Mouse (Mus musculus) heart, postnatal 10 days (tissue): ENCODE results near the gene Notch3. TPM values are rescaled to one million over a fixed set of nuclear protein-coding genes. Genes with fewer than 3 reads are reported as not detected.

Experiments
- DNase-seq, 2 experiments: peaks; one replicate each; pipeline ENCODE4 v3.0.0; 2021
- intact Hi-C: fragments of 180-260 bp; cut with DNase I; formaldehyde crosslinking; loops from one replicate; pipeline ENCODE4 v1.15.1; 2025
- total RNA-seq, 2 experiments: library from RNA; stranded (reverse); gene quantifications; 2 replicates each; pipeline ENCODE4 v1.2.3; 2021

The Notch3 gene
- total RNA-seq, 2 experiments from 2014 or later, result 57.6 to 65.3 TPM

DNA sequence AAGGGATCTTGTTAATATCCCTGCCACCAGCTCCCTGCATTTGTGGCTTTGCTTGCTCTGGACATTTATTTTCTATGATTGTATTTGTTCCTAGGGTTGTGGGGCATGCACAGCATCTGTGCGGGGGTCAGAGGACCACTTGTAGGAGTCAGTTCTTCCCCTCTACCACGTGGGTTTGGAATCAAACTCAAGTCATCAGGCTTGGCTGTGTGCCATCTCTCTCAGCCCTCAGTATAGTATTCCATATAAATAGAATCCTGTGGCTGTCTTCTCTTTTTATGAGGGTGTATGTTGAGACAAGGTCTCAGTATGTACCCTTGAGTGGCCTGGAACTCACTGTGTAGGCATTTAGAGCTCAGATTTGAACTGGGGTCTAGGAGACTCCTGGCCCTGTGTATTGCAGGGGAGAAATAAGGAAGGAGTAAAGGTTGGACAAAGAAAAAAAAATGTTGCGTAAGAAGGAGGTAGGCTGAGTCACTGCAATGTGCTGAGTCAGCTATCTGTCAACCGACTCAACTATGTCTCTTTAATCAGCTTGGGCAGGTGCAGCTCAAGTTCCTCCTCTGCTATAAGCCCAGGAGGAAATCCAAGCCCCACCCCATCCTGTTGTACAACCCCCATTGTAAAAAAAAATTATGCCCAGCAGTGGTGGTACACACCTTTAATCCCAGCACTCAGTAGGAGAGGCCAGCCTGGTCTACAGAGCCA, 3.0 kb upstream of the Notch3 start:
- intact Hi-C loops, result no loop called here
- DNase-seq, result no peak

DNA sequence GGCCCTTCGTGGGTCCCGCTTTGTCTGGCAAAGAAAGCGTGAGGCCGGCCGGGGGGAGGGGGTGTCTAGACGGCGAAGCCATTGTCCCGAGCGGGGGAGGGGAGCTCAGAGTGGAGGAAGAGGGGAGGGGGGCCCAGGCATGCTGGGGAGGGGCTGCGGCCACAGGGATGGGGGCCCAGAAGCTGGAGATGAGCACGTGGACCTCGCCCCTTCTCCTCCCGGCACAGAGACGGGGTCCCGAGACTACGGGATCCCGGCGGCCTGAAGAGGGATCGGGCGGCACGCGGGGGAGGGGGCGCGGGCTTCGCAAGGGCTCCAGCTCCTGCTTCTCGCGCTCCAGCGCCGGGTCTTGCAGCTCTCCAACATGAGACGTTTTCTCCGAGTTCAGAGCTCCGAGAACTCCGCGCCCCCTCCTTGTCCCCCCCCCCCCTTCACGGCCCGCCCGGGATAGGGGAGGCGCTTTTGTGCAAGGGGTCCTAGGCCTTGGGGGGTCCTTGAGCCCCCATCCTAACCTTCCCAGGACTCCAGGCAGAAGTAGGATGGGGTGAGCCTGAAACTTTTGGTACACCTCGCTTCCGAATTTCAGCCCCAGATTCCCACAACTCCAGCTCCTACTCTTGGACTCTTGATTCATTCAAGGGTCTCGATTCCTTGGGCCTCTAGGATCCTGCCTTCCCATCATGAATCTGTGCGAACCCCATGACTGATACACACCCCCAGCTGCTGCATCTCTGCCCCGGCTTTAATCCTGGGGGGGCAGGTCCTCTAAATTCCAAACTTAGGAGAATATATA, 653 bp downstream of the Notch3 start:
- intact Hi-C loops, result loop anchor here (1.0 kb wide), 1 partner anchor 43 kb away; no protein-coding TSS in a partner anchor
- peak; percentile 74 to 75 for DNase-seq

DNA sequence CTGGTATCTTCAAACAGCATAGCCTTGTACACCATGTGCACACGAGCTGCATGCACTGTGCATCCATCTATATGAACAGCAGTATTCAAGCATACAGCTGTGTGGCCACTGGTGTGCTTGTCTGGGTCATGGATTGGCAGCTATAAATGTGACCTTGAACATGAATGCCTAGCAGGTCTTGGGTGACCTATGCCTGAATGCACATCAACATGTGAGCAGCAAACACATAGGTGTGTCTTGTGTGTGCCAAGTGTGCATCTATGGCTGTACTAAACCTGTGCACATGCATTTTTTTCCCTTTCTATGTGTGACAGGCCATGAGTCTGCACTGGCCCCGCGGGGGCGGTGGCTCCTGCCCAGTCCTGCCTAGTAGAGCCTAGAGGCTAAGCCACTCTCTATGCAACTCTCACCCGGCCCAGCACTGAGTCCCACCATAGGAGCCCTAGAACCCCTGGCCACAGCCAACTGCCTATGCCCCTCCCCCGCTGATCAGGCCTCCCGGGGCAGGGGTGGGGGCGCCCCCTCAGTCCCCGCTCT, 1.3 kb downstream of the Notch3 start:
- DNase-seq, result peak; percentile 33 to 44
- intact Hi-C loops, result no loop called here

DNA sequence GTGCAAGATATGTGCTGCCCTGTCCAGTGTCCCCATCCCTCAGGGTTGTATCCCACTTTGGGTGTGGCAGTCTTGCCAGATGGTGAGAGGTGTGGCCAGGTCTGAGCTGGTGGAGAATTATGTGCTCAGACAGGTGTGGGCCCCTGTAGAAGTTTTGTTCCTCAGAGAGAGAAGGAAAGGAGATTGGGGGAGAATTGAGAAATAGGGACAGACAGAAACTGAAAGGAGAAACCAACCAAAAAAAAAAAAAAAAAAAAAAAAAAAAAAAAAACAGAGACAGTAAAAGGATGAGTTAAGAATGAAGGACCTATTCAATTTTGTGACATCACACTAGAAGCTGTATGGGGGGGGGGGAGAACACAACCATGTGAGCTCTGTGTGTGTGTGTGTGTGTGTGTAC, 1.9 kb downstream of the Notch3 start:
- no peak for DNase-seq
- intact Hi-C loops, result no loop called here

DNA sequence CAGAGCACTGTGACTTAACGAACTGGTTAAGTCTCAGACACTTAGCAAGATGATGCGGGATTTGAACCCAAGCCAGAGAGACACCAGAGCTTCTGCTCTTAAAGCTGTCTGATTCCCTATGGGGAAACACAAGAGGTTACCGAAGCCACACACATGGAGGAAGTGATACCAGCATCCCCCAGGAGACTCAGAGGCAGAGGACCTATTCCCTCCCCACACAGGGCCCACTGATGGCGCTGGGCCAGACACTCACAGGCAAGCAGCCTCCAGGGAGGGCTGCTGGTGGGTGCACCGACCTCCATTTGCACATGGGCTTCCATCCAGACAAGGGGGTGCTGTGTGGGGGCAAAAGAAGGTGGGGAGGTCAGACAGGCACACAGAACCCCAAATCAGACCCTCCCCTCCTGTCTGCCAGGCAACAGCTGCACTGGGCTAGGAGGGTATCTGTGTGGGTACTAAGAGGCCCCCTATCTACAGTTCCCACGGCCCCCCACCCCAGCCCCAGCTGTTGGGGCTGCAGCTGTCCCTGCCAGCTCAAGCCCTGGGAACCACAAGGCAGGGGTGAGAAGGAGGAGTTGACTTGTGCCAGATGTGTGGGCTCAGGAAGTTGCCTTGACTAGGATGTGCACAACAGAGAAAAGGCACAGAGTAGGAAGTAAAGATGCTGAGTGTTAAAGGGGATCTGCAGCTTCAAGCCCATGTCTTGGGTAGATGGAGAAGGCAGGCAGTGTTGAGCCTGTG, 2.6 kb downstream of the Notch3 start:
- intact Hi-C loops, result loop anchor here (2.0 kb wide), 1 partner anchor 45 kb away; no protein-coding TSS in a partner anchor
- DNase-seq, result peak; percentile 36 to 48

DNA sequence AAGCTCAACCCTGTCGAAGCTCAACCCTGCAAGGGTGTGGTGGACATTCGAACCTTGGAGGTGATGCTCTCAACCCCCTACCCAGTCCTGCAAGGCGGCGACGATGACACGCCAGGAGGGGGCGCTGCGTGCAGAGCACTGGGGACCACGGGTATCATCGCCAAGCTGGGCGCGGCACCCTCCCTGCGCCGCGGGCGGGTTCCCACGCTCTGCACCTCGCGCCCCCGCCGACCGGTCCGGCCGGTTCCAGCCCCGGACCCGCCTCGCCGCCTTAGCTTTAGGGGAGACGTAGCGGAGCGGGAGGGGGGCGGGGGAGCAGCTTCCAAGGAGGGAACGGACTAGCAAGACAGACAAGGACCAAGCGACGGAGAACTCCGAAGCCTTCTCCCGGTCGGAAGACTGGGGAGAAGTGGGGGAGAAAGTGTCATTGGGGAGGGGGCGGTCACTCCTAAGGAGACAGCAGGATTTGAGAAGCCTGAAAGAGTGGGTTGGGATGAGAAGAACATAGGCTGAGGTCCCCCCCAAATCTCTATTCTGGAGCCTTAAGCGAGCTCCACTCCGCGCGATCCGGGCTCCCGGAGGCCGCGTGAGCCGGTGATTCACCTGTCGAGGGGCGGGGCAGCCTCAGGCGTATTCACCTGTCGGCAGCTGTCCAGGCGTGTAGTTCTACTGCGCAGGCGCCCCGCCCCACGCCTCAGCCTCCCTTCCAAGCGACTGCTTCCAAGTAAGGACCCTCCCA, 4.4 kb downstream of the Notch3 start:
- peak; percentile 71 to 79 for DNase-seq

DNA sequence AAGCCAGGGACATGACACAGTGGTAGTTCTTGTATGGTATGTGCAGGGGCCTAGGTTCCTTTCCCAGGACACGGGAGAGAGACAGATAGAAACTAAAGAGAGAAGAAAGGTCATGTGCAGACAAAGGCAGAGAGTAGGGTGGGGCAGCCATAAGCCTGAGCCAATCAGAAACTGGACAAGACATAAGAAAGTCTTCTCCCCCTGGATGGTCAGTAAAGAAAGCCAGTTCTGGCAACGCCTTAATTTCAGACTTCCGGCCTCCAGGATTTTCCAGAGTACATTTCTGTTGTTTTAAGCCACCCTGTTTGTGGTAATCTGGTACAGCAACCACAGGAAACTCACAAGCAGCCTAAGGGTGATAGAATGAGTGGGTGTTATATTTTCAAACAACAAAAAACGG, 5.8 kb downstream of the Notch3 start:
- intact Hi-C loops, result no loop called here
- peak; percentile 17 to 32 for DNase-seq

More for the DNA sequence above, 4.4 kb downstream of the Notch3 start:
- intact Hi-C loops, result loop anchor here (2.0 kb wide), 1 partner anchor 47 kb away; no protein-coding TSS in a partner anchor

DNA sequence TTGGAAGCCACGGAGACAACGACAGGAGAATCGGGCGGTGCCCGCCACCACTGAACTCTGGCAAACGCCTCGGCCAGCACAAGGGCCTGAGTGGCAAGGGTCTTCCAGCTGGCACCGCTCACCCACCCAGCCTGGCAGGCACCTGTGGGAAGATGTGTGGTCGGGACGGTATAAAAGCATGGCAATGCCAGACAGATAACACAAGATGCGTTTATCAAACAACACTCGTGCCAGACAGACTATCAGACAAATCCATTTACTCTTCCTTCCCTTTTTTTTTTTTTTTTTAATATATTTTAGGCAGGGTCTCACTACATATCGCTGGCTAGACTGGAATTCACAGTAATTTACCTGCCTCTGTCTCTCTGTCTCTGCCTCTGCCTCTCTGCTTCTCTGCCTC, 7.8 kb downstream of the Notch3 start:
- intact Hi-C loops, result no loop called here
- no peak for DNase-seq

DNA sequence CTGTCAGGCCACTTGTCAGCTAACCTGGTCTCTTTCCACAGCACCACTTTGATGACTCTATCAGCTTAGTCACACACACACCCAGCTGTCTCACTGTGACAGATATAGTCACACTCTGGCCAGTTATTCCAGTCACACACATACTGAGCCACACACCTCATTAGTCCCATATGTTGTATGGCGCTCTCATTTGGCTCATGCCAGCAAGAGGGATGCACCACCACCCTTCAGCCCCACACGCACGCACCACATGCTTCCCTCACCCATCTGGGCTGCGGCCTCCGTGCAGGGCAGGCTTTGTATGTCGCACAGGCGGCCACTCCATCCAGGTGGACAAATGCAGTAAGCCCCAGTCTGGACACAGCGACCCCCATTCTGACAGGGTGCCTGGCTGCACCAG, 19.9 kb downstream of the Notch3 start:
- intact Hi-C loops, result no loop called here
- no peak for DNase-seq

DNA sequence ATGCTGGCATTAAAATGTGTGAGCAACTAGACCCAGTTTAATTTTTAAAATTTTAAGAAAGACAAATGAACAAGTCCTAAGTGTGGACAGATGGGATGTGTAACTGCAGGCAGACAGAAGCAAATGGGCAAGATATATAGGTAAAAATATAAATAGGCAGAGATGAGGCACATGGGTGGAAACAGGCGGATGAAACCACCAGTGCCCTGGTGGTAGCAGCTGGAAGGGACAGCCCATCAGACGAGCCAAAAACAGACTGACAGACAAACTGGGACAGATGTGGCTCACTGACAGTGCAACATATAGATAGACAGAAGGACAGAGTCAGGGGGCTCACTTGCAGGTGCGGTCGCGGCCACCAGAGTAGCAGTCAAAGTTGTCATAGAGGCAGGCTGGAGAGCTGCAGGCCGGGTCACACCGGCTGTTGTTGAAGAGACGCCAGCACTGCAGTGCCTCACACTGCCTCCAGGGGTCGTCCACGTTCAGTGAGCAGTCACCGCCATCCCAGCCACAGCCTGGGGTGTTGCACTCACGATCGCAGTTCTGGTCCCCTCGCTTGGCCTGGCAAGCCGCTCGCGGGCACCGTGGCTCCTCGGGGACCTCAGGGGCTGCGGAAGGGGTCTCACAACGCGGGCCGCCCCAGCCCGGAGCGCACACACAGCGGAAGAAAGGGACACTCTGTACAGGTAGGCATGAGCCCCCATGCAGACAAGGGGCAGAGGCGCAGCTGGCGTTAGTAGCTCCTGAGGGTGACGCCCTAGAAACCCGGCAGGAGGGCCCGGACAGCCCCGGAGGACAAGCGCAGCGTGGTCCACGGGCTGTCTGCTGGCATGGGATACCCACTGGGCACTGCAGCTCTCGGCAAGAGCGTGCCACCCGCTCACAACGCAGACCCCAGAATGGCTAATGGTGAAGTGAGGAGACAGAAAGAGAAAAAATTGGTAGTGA, 23.5 kb downstream of the Notch3 start:
- DNase-seq, result peak; percentile 92 to 95
- intact Hi-C loops, result loop anchor here (5.0 kb wide), 1 partner anchor 349 kb away; no protein-coding TSS in a partner anchor

DNA sequence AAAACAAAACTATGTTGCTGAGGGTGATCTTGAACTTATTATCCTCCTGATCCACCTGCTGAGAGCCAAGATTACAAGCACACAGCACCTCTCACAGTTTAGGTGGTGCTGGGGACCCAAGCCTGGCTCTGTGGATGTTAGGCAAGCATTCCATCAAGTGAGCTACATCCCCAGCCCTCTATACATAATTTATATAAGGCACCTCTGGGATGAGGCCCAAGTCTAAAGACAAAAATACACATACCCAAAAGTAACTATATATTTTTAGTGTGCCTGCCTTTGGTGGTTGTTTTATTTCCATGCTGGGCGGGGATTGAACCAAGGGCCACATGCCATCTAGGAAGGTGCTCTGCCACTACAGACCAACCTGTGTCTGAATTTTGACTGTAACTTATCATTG, 24.4 kb downstream of the Notch3 start:
- intact Hi-C loops, result loop anchor here (5.0 kb wide), 1 partner anchor 350 kb away; no protein-coding TSS in a partner anchor
- DNase-seq, result no peak

DNA sequence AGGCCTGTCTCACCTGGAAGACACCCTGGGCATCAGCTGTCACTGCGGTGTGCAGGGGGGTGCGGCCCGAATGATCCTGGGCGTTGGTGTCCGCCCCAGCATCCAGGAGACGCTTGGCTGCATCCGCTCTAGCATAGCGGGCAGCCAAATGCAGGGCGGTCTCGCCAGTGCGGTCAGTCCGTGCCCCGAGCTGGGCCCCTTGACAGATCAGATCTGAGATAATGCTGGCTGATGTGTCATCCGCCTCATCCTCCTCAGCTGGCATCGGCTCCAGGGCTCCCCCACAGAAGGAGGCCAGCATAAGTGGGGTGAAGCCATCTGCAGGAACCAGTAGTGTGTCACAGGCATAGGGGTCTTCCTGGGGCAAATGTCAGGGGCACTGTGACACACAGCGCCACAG, 33.3 kb downstream of the Notch3 start:
- intact Hi-C loops, result no loop called here
- no peak for DNase-seq

DNA sequence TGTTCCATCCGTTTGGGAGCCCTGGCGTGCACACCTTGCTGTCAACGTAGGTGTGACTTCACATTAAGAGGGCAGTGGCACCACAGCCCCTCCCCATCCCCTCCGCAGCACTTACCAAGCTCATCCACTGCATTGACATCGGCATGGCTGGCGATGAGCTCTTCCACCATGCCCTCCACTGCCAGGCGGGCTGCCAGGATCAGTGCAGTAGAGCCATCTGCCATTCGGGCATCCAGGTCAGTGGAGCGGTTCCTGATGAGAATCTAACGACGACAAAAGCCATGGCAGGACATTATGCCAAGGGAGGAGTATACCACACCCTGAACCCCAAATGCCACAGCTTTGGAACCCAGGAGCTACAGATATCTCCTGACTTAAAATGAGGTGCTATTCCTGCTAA, 34.6 kb downstream of the Notch3 start:
- no peak for DNase-seq
- intact Hi-C loops, result no loop called here

DNA sequence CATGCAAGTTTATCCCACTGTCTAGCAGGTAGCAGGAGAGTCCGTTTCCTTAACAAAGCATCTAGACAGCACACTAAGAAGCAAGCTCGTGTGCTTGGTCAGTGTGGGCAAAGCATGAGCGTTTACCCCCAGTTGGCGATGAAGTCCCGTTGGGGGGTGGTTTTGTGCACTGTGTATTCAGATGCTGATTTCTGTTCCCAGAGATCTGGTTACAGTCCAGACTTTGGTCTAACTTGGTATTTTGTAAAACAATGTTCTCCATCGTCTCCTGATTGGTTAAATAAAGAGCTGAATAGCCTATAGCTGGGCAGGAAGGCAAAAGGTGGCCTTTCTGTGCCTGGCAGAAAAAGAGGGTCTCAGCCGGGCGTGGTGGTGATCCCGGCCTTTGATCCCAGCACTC, 36.1 kb downstream of the Notch3 start:
- intact Hi-C loops, result no loop called here
- no peak for DNase-seq

DNA sequence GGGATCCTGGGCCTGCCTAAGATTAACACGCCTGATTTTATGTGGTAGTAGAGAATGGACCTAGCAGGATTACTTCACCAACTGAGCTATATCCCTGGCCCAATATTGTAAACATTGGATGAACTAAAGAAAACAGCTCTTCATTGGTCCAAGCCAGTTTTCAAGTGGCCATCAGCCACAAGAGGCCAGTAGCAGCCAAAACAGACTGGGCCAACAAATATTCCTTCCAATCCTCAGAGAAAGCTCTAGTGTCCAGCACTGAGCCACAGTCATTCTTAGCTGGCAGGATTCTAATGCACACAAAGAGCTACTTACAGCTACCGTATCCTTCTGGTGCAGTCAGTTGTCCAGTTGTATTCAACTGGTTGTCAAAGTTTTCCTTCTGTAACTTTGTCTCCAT, 39.5 kb downstream of the Notch3 start:
- DNase-seq, result no peak
- intact Hi-C loops, result no loop called here

DNA sequence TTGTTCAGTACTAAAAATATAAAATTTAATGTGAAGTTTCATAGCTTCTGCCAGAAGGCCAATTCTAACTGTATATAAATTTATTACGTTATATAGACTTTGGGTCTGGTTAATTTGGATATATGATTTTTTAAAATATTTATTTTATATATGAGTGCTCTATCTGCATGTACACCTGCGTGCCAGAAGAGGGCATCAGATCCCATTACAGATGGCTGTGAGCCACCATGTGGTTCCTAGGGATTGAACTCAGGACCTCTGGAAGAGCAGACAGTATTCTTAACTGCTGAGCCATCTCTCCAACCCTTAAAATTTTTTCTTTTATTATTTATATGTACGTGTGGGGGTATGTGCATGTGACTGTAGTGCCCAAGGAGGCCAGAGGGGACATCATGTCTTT, 41.2 kb downstream of the Notch3 start:
- intact Hi-C loops, result no loop called here
- no peak for DNase-seq

DNA sequence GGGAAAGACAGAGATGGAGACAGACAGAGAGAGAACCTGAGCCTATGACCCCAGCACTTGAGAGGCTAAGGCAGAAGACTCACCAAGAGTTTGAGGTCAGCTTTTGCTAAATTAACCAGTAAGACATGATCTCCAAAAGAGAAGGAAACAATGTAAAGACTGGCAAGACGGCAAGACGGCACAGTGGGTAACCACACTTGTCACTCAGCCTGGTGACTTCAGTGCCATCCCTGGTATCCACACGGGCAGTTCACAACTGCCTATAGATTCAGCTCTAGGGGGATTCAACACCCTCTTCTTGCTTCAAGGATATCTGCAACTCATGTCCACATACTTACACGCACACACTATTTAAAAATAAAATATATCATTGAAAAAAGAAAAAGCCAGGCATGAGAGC, 43.1 kb downstream of the Notch3 start:
- no peak for DNase-seq
- intact Hi-C loops, result no loop called here

DNA sequence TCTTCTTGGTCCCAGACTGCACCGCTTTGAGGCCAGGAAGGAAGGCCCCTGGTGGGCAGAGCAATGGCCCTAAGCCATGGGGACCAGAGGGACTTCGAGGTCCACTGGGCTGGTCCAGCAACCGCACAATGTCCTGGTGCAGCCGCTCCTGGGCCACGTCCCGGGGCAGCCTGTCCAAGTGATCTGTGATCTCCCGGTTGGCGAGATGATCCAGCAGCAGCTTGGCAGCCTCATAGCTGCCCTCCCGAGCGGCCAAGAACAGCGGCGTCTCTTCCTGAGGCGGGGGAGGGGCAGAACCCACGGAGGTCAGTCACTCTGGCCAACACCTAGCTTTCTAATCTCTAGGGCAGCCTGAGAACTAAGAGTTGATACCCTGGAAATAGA, 44.1 kb downstream of the Notch3 start:
- intact Hi-C loops, result no loop called here
- DNase-seq, result peak; percentile 80 to 86
